Mouse (Mus musculus): ENCODE results near the gene Slc35e1.

GRCm38 (mm10) chr8:72498527-72498926, 6.1 kb upstream of the Slc35e1 start:
- no peak for TF ChIP-seq POLR2A (IDR thresholded peaks at IDR 0.05; ENCODE audit: borderline replicate concordance, extremely low read depth, insufficient read depth, insufficient read length, poor library complexity, severe bottlenecking)
- no peak for TF ChIP-seq CTCF (IDR thresholded peaks at IDR 0.05; ENCODE audit: borderline replicate concordance, extremely low read depth, insufficient read depth, insufficient read length)
